Mouse (Mus musculus) liver, postnatal 0 days (tissue): ENCODE results near the gene Pcsk5. TPM values are rescaled to one million over a fixed set of nuclear protein-coding genes. Genes with fewer than 3 reads are reported as not detected.

Experiments
- ATAC-seq: fragments of 200-750 bp; cut with Nextera tagmentation; 2 replicates; pipeline ENCODE4 v1.8.0; 2017; ENCODE audit warnings: mild to moderate bottlenecking, moderate library complexity
- DNase-seq: peaks from one replicate; pipeline ENCODE4 v3.0.0-alpha.2; 2016
- H3K27ac ChIP-seq: fragments of 300-500 bp; sonication (generic); 2 replicates; pipeline ENCODE4 v1.5.1; 2014; ENCODE audit warnings: antibody characterized with exemption, moderate library complexity, mild to moderate bottlenecking, low read depth
- H3K27me3 ChIP-seq: fragments of 300-500 bp; sonication (generic); 2 replicates; pipeline ENCODE4 v1.6.1; 2014; ENCODE audit warnings: low read length, control low read depth, mixed read lengths; ENCODE audit not compliant: insufficient read depth
- H3K36me3 ChIP-seq: fragments of 300-500 bp; sonication (generic); replicated peaks from 2 replicates; pipeline ENCODE4 v1.6.1; 2014; ENCODE audit warnings: mild to moderate bottlenecking, control low read depth, low read length, moderate library complexity, mixed read lengths; ENCODE audit not compliant: insufficient read depth
- H3K4me1 ChIP-seq: fragments of 300-500 bp; sonication (generic); 2 replicates; pipeline ENCODE4 v1.6.1; 2014; ENCODE audit warnings: antibody characterized with exemption, mild to moderate bottlenecking, control low read depth; ENCODE audit not compliant: insufficient read depth
- H3K4me2 ChIP-seq: fragments of 300-500 bp; sonication (generic); 2 replicates; pipeline ENCODE4 v1.6.1; 2014; ENCODE audit warnings: low read depth, mild to moderate bottlenecking, low read length, moderate library complexity, mixed read lengths
- H3K4me3 ChIP-seq: fragments of 300-500 bp; sonication (generic); 2 replicates; pipeline ENCODE4 v1.5.1; 2014; ENCODE audit warnings: low read depth, low read length
- H3K9ac ChIP-seq: fragments of 300-500 bp; sonication (generic); replicated peaks from 2 replicates; pipeline ENCODE4 v1.6.1; 2014; ENCODE audit warnings: mild to moderate bottlenecking, moderate library complexity
- H3K9me3 ChIP-seq: fragments of 300-500 bp; sonication (generic); 2 replicates; pipeline ENCODE4 v1.6.1; 2016; ENCODE audit warnings: mild to moderate bottlenecking, control low read depth, low read length, mixed read lengths
- CTCF ChIP-seq: sonication (generic); IDR thresholded peaks from 2 replicates; pipeline ENCODE4 v1.5.1; 2016; ENCODE audit warnings: antibody characterized with exemption, low read depth
- EP300 ChIP-seq: IDR thresholded peaks from 2 replicates; pipeline ENCODE4 v1.6.1; 2016; ENCODE audit warnings: antibody characterized with exemption, low read depth, mild to moderate bottlenecking
- whole genome bisulfite sequencing: fragments of 180-500 bp; shearing (Covaris S2); extraction: QIAGEN DNeasy Blood & Tissue Kit; methylation state at CpG from one replicate; pipeline ENCODE4 v1.1.7; 2014; ENCODE audit not compliant: insufficient replicate concordance; 5-methylcytosine and 5-hydroxymethylcytosine counted together
- polyA plus RNA-seq: library from polyadenylated mRNA; unstranded; fragments of >200 nt; fragmentation: Nextera tagmentation; extraction: Ambion mirVana; gene quantifications from 2 replicates; pipeline ENCODE4 v1.2.1, GENCODE M21; 2015

Pcsk5 gene
- polyA plus RNA-seq, 1 experiment from 2014 or later, result 4.1 TPM

- Histone ChIP-seq H3K36me3 (no peaks in the 10 kb centered on the region), H3K9ac (no peak overlapping the region), H3K27ac (no peak overlapping the region), H3K27me3 (no peaks in the 10 kb centered on the region), H3K9me3 (no peaks in the 10 kb centered on the region), H3K4me3 (no peak overlapping the region), H3K4me2 (no peak overlapping the region), H3K4me1 (peaks cover 4% of the 10 kb centered on the region; the same call in 1 of the 2 replicates)
- TF ChIP-seq CTCF (no peak), EP300 (no peak)
- ATAC-seq (no peak), DNase-seq (no peak)
- WGBS, result 75% methylated on average over 2 of the region's 2 CpGs
These were observed 72.4 kb downstream of the Pcsk5 start for GRCm38 (mm10) chr19:17765001-17765400.

GRCm38 (mm10) chr19:17762740-17763139 is 74.7 kb downstream of the Pcsk5 start:
- Histone ChIP-seq H3K4me2 (no peak overlapping the region), H3K4me1 (peaks cover 4% of the 10 kb centered on the region; the same call in 1 of the 2 replicates), H3K27ac (peak overlapping the region; percentile 77), H3K4me3 (no peak overlapping the region), H3K9ac (no peak overlapping the region), H3K27me3 (no peaks in the 10 kb centered on the region), H3K9me3 (no peaks in the 10 kb centered on the region), H3K36me3 (no peaks in the 10 kb centered on the region)
- DNase-seq (no peak), ATAC-seq (peak; percentile 91)
- TF ChIP-seq CTCF (no peak), EP300 (peak; percentile 58; the same call in 1 of the 2 replicates)

GRCm38 (mm10) chr19:17761678-17762077 is 75.8 kb downstream of the Pcsk5 start:
- Histone ChIP-seq H3K9ac (no peak overlapping the region), H3K27me3 (no peaks in the 10 kb centered on the region), H3K9me3 (no peaks in the 10 kb centered on the region), H3K36me3 (no peaks in the 10 kb centered on the region), H3K27ac (peak overlapping the region; percentile 52), H3K4me3 (no peak overlapping the region), H3K4me2 (no peak overlapping the region), H3K4me1 (peaks cover 4% of the 10 kb centered on the region; the same call in 1 of the 2 replicates)
- no peak for DNase-seq
- TF ChIP-seq CTCF, result no peak
- no peak for TF ChIP-seq EP300
- WGBS, result 79% methylated on average over 5 of the region's 5 CpGs
- ATAC-seq, result no peak

GRCm38 (mm10) chr19:17752841-17753240 is 84.6 kb downstream of the Pcsk5 start:
- H3K27me3 ChIP-seq, result no peaks in the 10 kb centered on the region
- H3K9ac ChIP-seq, result no peak overlapping the region
- no peaks in the 10 kb centered on the region for H3K9me3 ChIP-seq
- H3K36me3 ChIP-seq, result no peaks in the 10 kb centered on the region
- no peak overlapping the region for H3K27ac ChIP-seq
- ATAC-seq (no peak), DNase-seq (no peak)
- H3K4me2 ChIP-seq, result no peak overlapping the region
- no peaks in the 10 kb centered on the region for H3K4me1 ChIP-seq
- TF ChIP-seq EP300, result no peak
- no peak for TF ChIP-seq CTCF
- 45% methylated on average over 3 of the region's 3 CpGs for WGBS
- no peak overlapping the region for H3K4me3 ChIP-seq

- TF ChIP-seq CTCF, result no peak
- H3K27me3 ChIP-seq, result no peaks in the 10 kb centered on the region
- no peak overlapping the region for H3K9ac ChIP-seq
- H3K4me1 ChIP-seq, result no peaks in the 10 kb centered on the region
- WGBS, result 86% methylated on average over 3 of the region's 3 CpGs
- peak; percentile 36; the same call in 1 of the 2 replicates for ATAC-seq
- H3K27ac ChIP-seq, result no peak overlapping the region
- DNase-seq, result no peak
- H3K36me3 ChIP-seq, result no peaks in the 10 kb centered on the region
- no peak overlapping the region for H3K4me3 ChIP-seq
- no peaks in the 10 kb centered on the region for H3K9me3 ChIP-seq
- H3K4me2 ChIP-seq, result no peak overlapping the region
These were observed 89.1 kb downstream of the Pcsk5 start for GRCm38 (mm10) chr19:17748331-17748730.

GRCm38 (mm10) chr19:17745380-17745779 is 92.1 kb downstream of the Pcsk5 start:
- TF ChIP-seq EP300 (no peak), CTCF (no peak)
- H3K4me2 ChIP-seq, result no peak overlapping the region
- no peak overlapping the region for H3K9ac ChIP-seq
- no peak for DNase-seq
- no peaks in the 10 kb centered on the region for H3K27me3 ChIP-seq
- no peak for ATAC-seq
- no peaks in the 10 kb centered on the region for H3K4me1 ChIP-seq
- H3K4me3 ChIP-seq, result no peak overlapping the region
- no peaks in the 10 kb centered on the region for H3K36me3 ChIP-seq
- H3K27ac ChIP-seq, result no peak overlapping the region
- WGBS, result 73% methylated on average over 2 of the region's 2 CpGs
- H3K9me3 ChIP-seq, result no peaks in the 10 kb centered on the region

GRCm38 (mm10) chr19:17744474-17745069 is 92.9 kb downstream of the Pcsk5 start:
- Histone ChIP-seq H3K4me3 (no peak overlapping the region), H3K27ac (no peak overlapping the region), H3K9me3 (no peaks in the 10 kb centered on the region), H3K4me1 (no peaks in the 10 kb centered on the region), H3K36me3 (no peaks in the 10 kb centered on the region), H3K27me3 (no peaks in the 10 kb centered on the region), H3K4me2 (no peak overlapping the region), H3K9ac (no peak overlapping the region)
- TF ChIP-seq EP300 (no peak), CTCF (no peak)
- 77% methylated on average over 8 of the region's 8 CpGs for WGBS
- no peak for ATAC-seq
- no peak for DNase-seq
